20 mouse cellular contexts compared by ENCODE assay signal in genomic region chr6:91184776-91185175, GRCm38 (mm10). TPM values are rescaled to one million over a fixed set of nuclear protein-coding genes. Genes with fewer than 3 reads are reported as not detected.
"Had no signal": no experiment of that assay in that cellular context is flagged by ENCODE, and none has a peak within 500 bp of the region (broad histone marks: within the 10 kb centered on the region; RNA-seq: fewer than 3 reads in every experiment).

No protein-coding gene starts in this region.

- DNase-seq: forebrain, postnatal 0 days; kidney, adult 11 months; kidney, adult 9 months; kidney, postnatal 36 days; left cerebral cortex, postnatal 4 days had no signal

- H3K4me1 ChIP-seq: kidney, embryonic 15.5 days had no signal

- H3K9ac ChIP-seq: forebrain, embryonic 15.5 days; forebrain, postnatal 0 days; heart, embryonic 12.5 days; hindbrain, embryonic 13.5 days; hindbrain, embryonic 15.5 days; kidney, embryonic 15.5 days; limb, embryonic 12.5 days; liver, embryonic 12.5 days; liver, embryonic 14.5 days had no signal

- H3K4me2 ChIP-seq: forebrain, embryonic 15.5 days; heart, embryonic 12.5 days; hindbrain, embryonic 13.5 days; hindbrain, embryonic 15.5 days; kidney, embryonic 15.5 days; limb, embryonic 12.5 days; liver, embryonic 12.5 days had no signal

- H3K9me3 ChIP-seq: forebrain, embryonic 15.5 days; heart, embryonic 10.5 days; heart, embryonic 12.5 days; hindbrain, embryonic 13.5 days; hindbrain, embryonic 15.5 days; kidney, embryonic 15.5 days; limb, embryonic 12.5 days; liver, embryonic 12.5 days had no signal

- H3K27ac ChIP-seq: forebrain, embryonic 15.5 days; heart, embryonic 10.5 days; hindbrain, embryonic 13.5 days; hindbrain, embryonic 15.5 days; hindbrain, postnatal 0 days; kidney, embryonic 15.5 days; kidney, postnatal 0 days; layer of hippocampus, adult 2 months; left cerebral cortex, adult 2 months; limb, embryonic 12.5 days; liver, embryonic 12.5 days; liver, embryonic 14.5 days had no signal

- H3K36me3 ChIP-seq: forebrain, embryonic 15.5 days; heart, embryonic 10.5 days; heart, embryonic 12.5 days; hindbrain, embryonic 13.5 days; hindbrain, embryonic 15.5 days; kidney, embryonic 15.5 days; limb, embryonic 12.5 days; liver, embryonic 12.5 days had no signal

- H3K27me3 ChIP-seq: forebrain, embryonic 15.5 days; hindbrain, embryonic 13.5 days; hindbrain, embryonic 15.5 days; kidney, embryonic 15.5 days; limb, embryonic 12.5 days had no signal

- H3K4me3 ChIP-seq: forebrain, embryonic 15.5 days; heart, embryonic 10.5 days; heart, embryonic 12.5 days; hindbrain, embryonic 13.5 days; hindbrain, embryonic 15.5 days; kidney, embryonic 15.5 days; layer of hippocampus, adult 2 months; left cerebral cortex, adult 2 months; limb, embryonic 12.5 days; liver, embryonic 12.5 days had no signal

- ATAC-seq: forebrain, embryonic 15.5 days; forebrain, postnatal 0 days; hindbrain, postnatal 0 days; intestine, embryonic 16.5 days; liver, embryonic 12.5 days had no signal

RNA-seq across cellular contexts. Expression of gene Fbln2, which starts 27.5 kb away (rescaled TPM):
- total RNA-seq: hematopoietic stem cell, adult 5-6 weeks had no signal
